Mouse (Mus musculus) hindbrain, embryonic 14.5 days (tissue): ENCODE results near the gene Gsg1l. TPM values are rescaled to one million over a fixed set of nuclear protein-coding genes. Genes with fewer than 3 reads are reported as not detected.

Source experiments
- ATAC-seq: fragments of 200-750 bp; cut with Nextera tagmentation; 2 replicates; pipeline ENCODE4 v1.8.0; 2017; ENCODE audit warnings: moderate number of reproducible peaks, mild to moderate bottlenecking, moderate TSS enrichment, moderate library complexity; ENCODE audit not compliant: low FRiP score
- DNase-seq: peaks from one replicate; pipeline ENCODE4 v3.0.0-alpha.2; 2015; ENCODE audit warnings: low spot score
- H3K27ac ChIP-seq: fragments of 300-500 bp; sonication (generic); 2 replicates; pipeline ENCODE4 v1.5.1; 2014; ENCODE audit warnings: mild to moderate bottlenecking, moderate library complexity
- H3K27me3 ChIP-seq: fragments of 300-500 bp; sonication (generic); 2 replicates; pipeline ENCODE4 v1.6.1; 2014; ENCODE audit warnings: mild to moderate bottlenecking, low read length, mixed read lengths; ENCODE audit not compliant: control insufficient read depth, insufficient read depth
- H3K36me3 ChIP-seq: fragments of 300-500 bp; sonication (generic); replicated peaks from 2 replicates; pipeline ENCODE4 v1.6.1; 2014; ENCODE audit not compliant: control insufficient read depth, insufficient read depth
- H3K4me1 ChIP-seq: fragments of 300-500 bp; sonication (generic); replicated peaks from 2 replicates; pipeline ENCODE4 v1.6.1; 2014; ENCODE audit warnings: antibody characterized with exemption, low read length, mixed read lengths; ENCODE audit not compliant: control insufficient read depth, insufficient read depth
- H3K4me2 ChIP-seq: fragments of 300-500 bp; sonication (generic); replicated peaks from 2 replicates; pipeline ENCODE4 v1.6.1; 2014; ENCODE audit warnings: mild to moderate bottlenecking, moderate library complexity
- H3K4me3 ChIP-seq: fragments of 300-500 bp; sonication (generic); replicated peaks from 2 replicates; pipeline ENCODE4 v1.5.1; 2014; ENCODE audit warnings: mild to moderate bottlenecking, low read length
- H3K9ac ChIP-seq: fragments of 300-500 bp; sonication (generic); 2 replicates; pipeline ENCODE4 v1.6.1; 2014
- H3K9me3 ChIP-seq: fragments of 300-500 bp; sonication (generic); 2 replicates; pipeline ENCODE4 v1.6.1; 2016; ENCODE audit warnings: low read length; ENCODE audit not compliant: control insufficient read depth
- WGBS: fragments of 180-500 bp; shearing (Covaris S2); extraction: QIAGEN DNeasy Blood & Tissue Kit; methylation state at CpG from one replicate; pipeline ENCODE4 v1.1.7; 2014; 5-methylcytosine and 5-hydroxymethylcytosine counted together
- polyA plus RNA-seq: library from polyadenylated mRNA; unstranded; fragments of >200 nt; fragmentation: Nextera tagmentation; extraction: Ambion mirVana; gene quantifications from 2 replicates; pipeline ENCODE4 v1.2.1, GENCODE M21; 2014

Gsg1l gene
- polyA plus RNA-seq, 1 experiment from 2014 or later, result 11.2 TPM

- H3K4me1 ChIP-seq, result peaks cover 18% of the 10 kb centered on the region
- H3K4me2 ChIP-seq, result 0 out of 2 replicates have a peak overlapping the region, but pooled peaks have one; percentile 4
- H3K4me3 ChIP-seq, result no peak overlapping the region
- WGBS, result 56% methylated on average over 18 of the region's 18 CpGs
- H3K9me3 ChIP-seq, result no peaks in the 10 kb centered on the region
- ATAC-seq (peak; percentile 70), DNase-seq (peak; percentile 70)
- H3K27me3 ChIP-seq, result no peaks in the 10 kb centered on the region
- H3K27ac ChIP-seq, result peak overlapping the region; percentile 44
- no peak overlapping the region for H3K9ac ChIP-seq
- H3K36me3 ChIP-seq, result no peaks in the 10 kb centered on the region
Measured at GRCm38 (mm10) chr7:126040794-126041526, 41.3 kb downstream of the Gsg1l start.

- 90% methylated on average over 5 of the region's 5 CpGs for WGBS
- Histone ChIP-seq H3K4me1 (peaks cover 18% of the 10 kb centered on the region), H3K27ac (peak overlapping the region; percentile 90; the same call in 1 of the 2 replicates), H3K36me3 (no peaks in the 10 kb centered on the region), H3K9ac (no peak overlapping the region), H3K4me3 (no peak overlapping the region), H3K27me3 (no peaks in the 10 kb centered on the region), H3K9me3 (no peaks in the 10 kb centered on the region), H3K4me2 (no peak overlapping the region)
- ATAC-seq (no peak), DNase-seq (no peak)
Measured at GRCm38 (mm10) chr7:126039847-126040246, 42.4 kb downstream of the Gsg1l start.

GRCm38 (mm10) chr7:126039247-126039835, 42.9 kb downstream of the Gsg1l start:
- peak overlapping the region; percentile 50 for H3K9ac ChIP-seq
- peaks cover 18% of the 10 kb centered on the region for H3K4me1 ChIP-seq
- H3K27me3 ChIP-seq, result no peaks in the 10 kb centered on the region
- ATAC-seq, result peak; percentile 29; the same call in 1 of the 2 replicates
- H3K27ac ChIP-seq, result peak overlapping the region; percentile 90
- no peak overlapping the region for H3K4me3 ChIP-seq
- no peak for DNase-seq
- H3K4me2 ChIP-seq, result peak overlapping the region; percentile 30
- H3K9me3 ChIP-seq, result no peaks in the 10 kb centered on the region
- 73% methylated on average over 5 of the region's 5 CpGs for WGBS
- no peaks in the 10 kb centered on the region for H3K36me3 ChIP-seq

GRCm38 (mm10) chr7:126038366-126039246, 43.6 kb downstream of the Gsg1l start:
- H3K27me3 ChIP-seq, result no peaks in the 10 kb centered on the region
- peak; percentile 64 for DNase-seq
- peaks cover 18% of the 10 kb centered on the region for H3K4me1 ChIP-seq

DNA sequence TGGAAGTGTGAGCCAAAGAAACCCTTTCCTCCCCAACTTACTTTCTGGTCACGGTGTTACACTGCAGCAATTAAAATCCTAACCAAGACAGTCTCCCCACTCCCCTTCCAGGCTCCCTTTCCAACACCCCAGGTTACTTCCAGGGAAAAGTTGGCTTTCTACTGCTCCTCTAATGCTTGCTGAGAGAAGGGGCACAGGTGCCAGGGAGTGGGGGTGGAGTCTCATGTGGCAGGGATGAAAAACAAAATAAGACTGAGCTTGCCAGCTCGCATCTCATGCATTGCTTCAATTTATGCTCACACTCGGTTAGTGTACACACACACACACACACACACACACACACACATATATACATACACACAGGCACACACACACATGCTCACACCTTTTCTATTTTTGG, 46.9 kb downstream of the Gsg1l start:
- ATAC-seq, result no peak
- Histone ChIP-seq H3K4me2 (no peak overlapping the region), H3K4me1 (peaks cover 18% of the 10 kb centered on the region), H3K9ac (no peak overlapping the region), H3K4me3 (no peak overlapping the region), H3K27ac (no peak overlapping the region), H3K27me3 (no peaks in the 10 kb centered on the region), H3K9me3 (no peaks in the 10 kb centered on the region), H3K36me3 (no peaks in the 10 kb centered on the region)
- DNase-seq, result no peak
- 73% methylated on average over 3 of the region's 3 CpGs for WGBS

More at GRCm38 (mm10) chr7:126038366-126039246, 43.6 kb downstream of the Gsg1l start:
- Histone ChIP-seq H3K4me2 (peak overlapping the region; percentile 30), H3K36me3 (no peaks in the 10 kb centered on the region), H3K4me3 (no peak overlapping the region), H3K9me3 (no peaks in the 10 kb centered on the region), H3K9ac (peak overlapping the region; percentile 50), H3K27ac (peak overlapping the region; percentile 90)
- ATAC-seq, result peak; percentile 33; the same call in 1 of the 2 replicates
- 31% methylated on average over 25 of the region's 25 CpGs for WGBS

GRCm38 (mm10) chr7:126032776-126033209, 49.4 kb downstream of the Gsg1l start:
- ATAC-seq (peak; percentile 55; the same call in 1 of the 2 replicates), DNase-seq (peak; percentile 59)
- 48% methylated on average over 5 of the region's 5 CpGs for WGBS
- no peaks in the 10 kb centered on the region for H3K9me3 ChIP-seq
- H3K9ac ChIP-seq, result no peak overlapping the region
- H3K27me3 ChIP-seq, result no peaks in the 10 kb centered on the region
- no peak overlapping the region for H3K4me2 ChIP-seq
- peaks cover 3% of the 10 kb centered on the region for H3K4me1 ChIP-seq
- H3K27ac ChIP-seq, result peak overlapping the region; percentile 3; the same call in 1 of the 2 replicates
- H3K36me3 ChIP-seq, result no peaks in the 10 kb centered on the region
- no peak overlapping the region for H3K4me3 ChIP-seq

DNA sequence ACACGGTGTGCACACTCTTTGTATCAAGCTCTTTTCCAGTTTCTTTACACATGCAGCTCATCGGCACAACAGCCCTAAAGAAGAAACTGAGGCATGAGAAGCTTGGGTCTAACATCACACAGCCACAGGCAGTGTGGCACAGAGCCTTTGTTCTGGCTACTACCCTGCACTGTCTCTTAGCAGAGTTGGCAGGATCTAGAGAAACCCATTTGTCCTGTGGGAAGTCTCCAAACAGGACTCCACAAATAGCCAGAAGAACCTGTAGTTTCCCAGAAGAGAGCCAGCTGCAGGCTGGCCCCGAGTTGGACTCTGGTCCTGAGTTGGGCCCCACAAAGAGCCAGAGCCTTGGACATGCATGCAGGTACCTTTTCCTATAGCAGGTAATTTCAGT, 49.9 kb downstream of the Gsg1l start:
- DNase-seq (no peak), ATAC-seq (0 out of 2 replicates have a peak, but pooled peaks have one; percentile 12)
- Histone ChIP-seq H3K27me3 (no peaks in the 10 kb centered on the region), H3K4me1 (no peaks in the 10 kb centered on the region; the same call in 1 of the 2 replicates), H3K36me3 (no peaks in the 10 kb centered on the region), H3K9me3 (no peaks in the 10 kb centered on the region), H3K4me3 (no peak overlapping the region), H3K9ac (no peak overlapping the region), H3K27ac (peak overlapping the region; percentile 3), H3K4me2 (no peak overlapping the region)
- WGBS, result 85% methylated on average over 3 of the region's 3 CpGs

DNA sequence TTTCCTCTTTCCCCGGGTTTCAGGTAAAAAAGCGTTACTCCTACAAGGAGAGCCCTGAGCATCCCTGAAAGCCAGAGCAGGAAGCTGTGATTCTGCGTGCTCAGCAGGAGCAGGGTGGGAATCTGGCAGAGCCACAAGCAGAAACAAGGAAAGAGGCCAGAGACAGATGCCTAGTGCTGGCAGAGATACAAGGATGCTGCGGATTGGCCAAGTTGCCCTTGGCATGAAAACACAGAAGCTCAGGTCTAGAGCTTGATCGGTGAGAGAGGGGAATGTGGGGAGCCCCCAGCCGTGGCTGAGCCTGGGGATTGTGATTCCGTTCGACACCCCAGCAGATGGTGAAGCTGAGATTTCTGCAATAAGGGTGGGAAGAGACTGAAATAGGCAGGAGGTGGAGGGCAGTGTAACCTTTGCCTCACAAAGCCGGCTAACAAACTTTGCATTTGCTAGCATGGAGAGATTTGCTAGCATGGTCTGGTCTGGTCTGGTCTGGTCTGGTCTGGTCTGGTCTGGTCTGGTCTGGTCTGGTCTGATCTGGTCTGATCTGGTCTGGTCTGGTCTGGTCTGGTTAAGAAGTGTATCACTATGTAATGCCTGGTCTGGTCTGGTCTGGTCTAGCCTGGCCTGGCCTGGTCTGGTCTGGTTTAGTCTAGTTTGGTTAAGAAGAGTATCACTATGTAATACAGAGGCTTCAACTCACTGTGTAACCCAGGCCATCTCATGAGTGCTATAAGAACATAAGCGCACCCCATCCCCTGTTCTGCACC, 50.4 kb downstream of the Gsg1l start:
- 65% methylated on average over 10 of the region's 10 CpGs for WGBS

More for the DNA sequence above, 50.4 kb downstream of the Gsg1l start:
- peak; percentile 72 for DNase-seq
- H3K4me2 ChIP-seq, result no peak overlapping the region
- no peaks in the 10 kb centered on the region for H3K36me3 ChIP-seq
- no peaks in the 10 kb centered on the region; the same call in 1 of the 2 replicates for H3K4me1 ChIP-seq
- no peaks in the 10 kb centered on the region for H3K27me3 ChIP-seq
- no peak overlapping the region for H3K4me3 ChIP-seq
- no peaks in the 10 kb centered on the region for H3K9me3 ChIP-seq
- ATAC-seq, result 0 out of 2 replicates have a peak, but pooled peaks have one; percentile 35
- no peak overlapping the region for H3K9ac ChIP-seq
- H3K27ac ChIP-seq, result peak overlapping the region; percentile 3
